Mouse (Mus musculus): Measurements from ENCODE around the gene Tmem266. TPM values are rescaled to one million over a fixed set of nuclear protein-coding genes. Genes with fewer than 3 reads are reported as not detected.

The Tmem266 gene
- polyA plus RNA-seq (2017; shearing (Covaris generic)) = 1 to 10 TPM in 1 of 2 experiments, not detected in 1; 1.6 TPM

GRCm38 (mm10) chr9:55326515-55327233 lies at the start of gene Tmem266, which contains the start of gene Nrg4:
Gene Tmem266, plus strand, starts transcription at chr9:55326913.
Gene Nrg4, minus strand, starts transcription at chr9:55326844.

Other genes starting within 250 kb of the Tmem266 start
- 10 to 100 TPM; 48.4 to 58.9 TPM for gene Ube2q2, start 178.1 kb upstream of the Tmem266 start, polyA plus RNA-seq (2017; shearing (Covaris generic))
- 10 to 100 TPM; 47.0 to 56.1 TPM for gene Fbxo22, start 118.0 kb upstream of the Tmem266 start, polyA plus RNA-seq (2017; shearing (Covaris generic))
- 1 to 10 TPM; 1.7 to 2.6 TPM for gene Nrg4, start 69 bp upstream of the Tmem266 start, polyA plus RNA-seq (2017; shearing (Covaris generic))
- 100 to 1,000 TPM; 120 to 149 TPM for gene Etfa, start 185.3 kb downstream of the Tmem266 start, polyA plus RNA-seq (2017; shearing (Covaris generic))
- gene Isl2, start 211.8 kb downstream of the Tmem266 start, polyA plus RNA-seq (2017; shearing (Covaris generic)) = under 1 TPM in 1 of 2 experiments, not detected in 1; 0.82 TPM

All from inflammation-experienced regulatory T-cells (primary cell).